Comparison of ENCODE assay signal across 28 mouse cellular contexts in the genomic region with DNA sequence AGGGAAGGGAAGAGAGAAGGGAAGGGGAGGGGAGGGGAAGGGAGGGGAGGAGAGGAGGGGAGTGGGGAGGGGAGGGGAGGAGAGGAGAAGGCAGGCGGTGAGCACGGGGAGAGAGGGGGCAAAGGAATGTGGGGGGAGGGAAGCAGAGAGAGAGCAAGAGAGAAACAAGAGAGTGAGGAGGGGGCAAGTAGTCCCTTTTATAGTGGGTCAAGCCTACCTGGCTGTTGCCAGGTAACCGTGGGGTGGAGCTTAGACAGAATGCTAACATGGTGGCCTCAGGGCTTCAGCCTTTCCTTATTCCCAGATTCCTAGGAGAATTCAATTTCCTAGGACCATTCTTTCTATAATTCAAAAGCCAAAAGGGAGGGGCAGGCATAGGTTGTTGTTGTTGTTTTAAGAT. TPM values are rescaled to one million over a fixed set of nuclear protein-coding genes. Genes with fewer than 3 reads are reported as not detected.
DNase-seq lines count a peak whose midpoint lies in the region; ATAC-seq and TF ChIP-seq lines count a peak whose summit lies in the region.
"Had no signal": no experiment of that assay in that cellular context is flagged by ENCODE, and none has a peak within 500 bp of the region (broad histone marks: within the 10 kb centered on the region; RNA-seq: fewer than 3 reads in every experiment).

No protein-coding gene starts in this region.

- ATAC-seq in hindbrain, embryonic 12.5 days (ENCODE audit: low FRiP score): no peak
- ATAC-seq: activated CD4-positive, CD25-positive, alpha-beta regulatory T cell, adult 4 months; CD4-positive, CD25-positive, alpha-beta regulatory T cell, adult 4 months; forebrain, embryonic 13.5 days; forebrain, embryonic 15.5 days; forebrain, postnatal 0 days; Patski had no signal

- no peaks in the 10 kb centered on the region for H3K36me3 ChIP-seq in ES-Bruce4 (ENCODE audit: control insufficient read depth, insufficient read depth, low read length, poor library complexity, severe bottlenecking)
- H3K36me3 ChIP-seq in heart, adult 2 months (ENCODE audit: control insufficient read depth, insufficient read depth, low read length): no peaks in the 10 kb centered on the region
- H3K36me3 ChIP-seq in hindbrain, embryonic 12.5 days: no peaks in the 10 kb centered on the region
- H3K36me3 ChIP-seq: embryonic facial prominence, embryonic 13.5 days; embryonic facial prominence, embryonic 15.5 days; forebrain, embryonic 15.5 days; G1E had no signal

- no peaks in the 10 kb centered on the region for H3K9me3 ChIP-seq in ES-Bruce4 (replicated peaks; ENCODE audit: control insufficient read depth, insufficient read depth, low read length, poor library complexity, severe bottlenecking)
- no peaks in the 10 kb centered on the region for H3K9me3 ChIP-seq in hindbrain, embryonic 12.5 days (replicated peaks)
- H3K9me3 ChIP-seq: embryonic facial prominence, embryonic 13.5 days; embryonic facial prominence, embryonic 15.5 days; forebrain, embryonic 13.5 days; forebrain, embryonic 15.5 days; G1E had no signal

- H3K4me1 ChIP-seq in ES-Bruce4 (ENCODE audit: control insufficient read depth, insufficient read depth, low read length): peaks cover 3% of the 10 kb centered on the region
- H3K4me1 ChIP-seq in embryonic fibroblast, embryonic 13.5 days (ENCODE audit: control insufficient read depth, insufficient read depth, low read length): no peaks in the 10 kb centered on the region
- no peaks in the 10 kb centered on the region for H3K4me1 ChIP-seq in heart, adult 2 months (ENCODE audit: control insufficient read depth, insufficient read depth, low read length)
- no peaks in the 10 kb centered on the region for H3K4me1 ChIP-seq in hindbrain, embryonic 12.5 days
- H3K4me1 ChIP-seq: embryonic facial prominence, embryonic 13.5 days; forebrain, embryonic 13.5 days; forebrain, embryonic 15.5 days had no signal

- H3K27me3 ChIP-seq in ES-Bruce4 (ENCODE audit: control insufficient read depth, insufficient read depth, low read length, poor library complexity, severe bottlenecking): no peaks in the 10 kb centered on the region
- H3K27me3 ChIP-seq in heart, adult 2 months (ENCODE audit: control insufficient read depth, insufficient read depth, low read length): no peaks in the 10 kb centered on the region; the same call in 1 of the 2 replicates
- H3K27me3 ChIP-seq in hindbrain, embryonic 12.5 days: no peaks in the 10 kb centered on the region
- H3K27me3 ChIP-seq: CH12.LX; embryonic facial prominence, embryonic 13.5 days; embryonic facial prominence, embryonic 15.5 days; forebrain, embryonic 13.5 days; forebrain, embryonic 15.5 days; Patski had no signal

- no peak overlapping the region for H3K4me2 ChIP-seq in hindbrain, embryonic 12.5 days (replicated peaks)
- H3K4me2 ChIP-seq: embryonic facial prominence, embryonic 13.5 days; embryonic facial prominence, embryonic 15.5 days; forebrain, embryonic 13.5 days; forebrain, embryonic 15.5 days had no signal

- no peaks in the 10 kb centered on the region for H3K79me2 ChIP-seq in heart, adult 2 months (replicated peaks; ENCODE audit: control insufficient read depth, insufficient read depth, low read length)

- intact Hi-C loops in left cerebral cortex, adult 2 months (cut with DNase I): no loop called here
- intact Hi-C loops in left cerebral cortex, postnatal 36 days (cut with DNase I): no loop called here
- intact Hi-C loops in heart, adult 2 months (cut with DNase I): no loop called here

- WGBS in heart, adult 2 months: 16% methylated on average over 2 of the region's 3 CpGs
- WGBS in hindbrain, embryonic 12.5 days: 16% methylated on average over 3 of the region's 3 CpGs

- no peak overlapping the region for H3K9ac ChIP-seq in ES-Bruce4 (ENCODE audit: low read depth, poor library complexity, severe bottlenecking)
- H3K9ac ChIP-seq in heart, adult 2 months (ENCODE audit: low read depth, low read length): no peak overlapping the region
- no peak overlapping the region for H3K9ac ChIP-seq in hindbrain, embryonic 12.5 days
- H3K9ac ChIP-seq: embryonic facial prominence, embryonic 13.5 days; embryonic facial prominence, embryonic 15.5 days; forebrain, embryonic 13.5 days; forebrain, embryonic 15.5 days; forebrain, postnatal 0 days had no signal

- no peak overlapping the region for H3K4me3 ChIP-seq in left cerebral cortex, adult 2 months
- H3K4me3 ChIP-seq in ES-Bruce4 (ENCODE audit: low read depth, low read length): no peak overlapping the region
- no peak overlapping the region for H3K4me3 ChIP-seq in embryonic fibroblast, embryonic 13.5 days (ENCODE audit: insufficient read depth, low read length)
- H3K4me3 ChIP-seq in heart, adult 2 months: no peak overlapping the region
- H3K4me3 ChIP-seq in hindbrain, embryonic 12.5 days: no peak overlapping the region
- H3K4me3 ChIP-seq: embryonic facial prominence, embryonic 13.5 days; embryonic facial prominence, embryonic 15.5 days; forebrain, embryonic 13.5 days; forebrain, embryonic 15.5 days had no signal

- DNase-seq in left cerebral cortex, adult 2 months (ENCODE audit: extremely low spot score in 1 of 2, low spot score in 2 of 2): no peak
- no peak for DNase-seq in left cerebral cortex, postnatal 36 days (ENCODE audit: low spot score in 2 of 2)
- peak; percentile 57 for DNase-seq in R1 (ENCODE audit: low read depth, low spot score)
- DNase-seq in heart, adult 2 months: no peak
- no peak for DNase-seq in gastrocnemius, postnatal 25 days
- DNase-seq: adrenal gland, adult 8-10 months; adrenal gland, postnatal 14 days; adrenal gland, postnatal 36 days; B cell, adult 2 months; cerebellum, adult 11-12 months; cerebellum, adult 2 months; cerebellum, adult 9-10 months; cerebellum, postnatal 10 days; cerebellum, postnatal 25 days; embryo, embryonic 11 days; forebrain, postnatal 0 days had no signal

- TF ChIP-seq CTCF in left cerebral cortex, adult 2 months (IDR thresholded peaks at IDR 0.05): no peak
- TF ChIP-seq CTCF in ES-Bruce4 (IDR thresholded peaks at IDR 0.05; ENCODE audit: low read depth, low read length): no peak
- TF ChIP-seq CTCF in embryonic fibroblast, embryonic 13.5 days (IDR thresholded peaks at IDR 0.05; ENCODE audit: borderline replicate concordance, insufficient read depth, low read length): no peak
- no peak for TF ChIP-seq CTCF in heart, adult 2 months (IDR thresholded peaks at IDR 0.05)

- TF ChIP-seq EP300 in ES-Bruce4 (IDR thresholded peaks at IDR 0.05; ENCODE audit: insufficient read depth, low read depth, low read length): peak; percentile 63
- no peak for TF ChIP-seq EP300 in heart, adult 2 months (IDR thresholded peaks at IDR 0.05; ENCODE audit: insufficient read depth, low read depth, low read length)

- peak overlapping the region; percentile 60 for H3K27ac ChIP-seq in left cerebral cortex, adult 2 months
- H3K27ac ChIP-seq in ES-Bruce4 (ENCODE audit: insufficient read depth, low read length): peak overlapping the region; percentile 75
- H3K27ac ChIP-seq in embryonic fibroblast, embryonic 13.5 days (ENCODE audit: insufficient read depth, low read length): peak overlapping the region; percentile 85; the same call in 1 of the 2 replicates
- no peak overlapping the region for H3K27ac ChIP-seq in heart, adult 2 months
- no peak overlapping the region for H3K27ac ChIP-seq in hindbrain, embryonic 12.5 days
- H3K27ac ChIP-seq: forebrain, embryonic 13.5 days; forebrain, embryonic 15.5 days had no signal

- TF ChIP-seq POLR2A in ES-Bruce4 (IDR thresholded peaks at IDR 0.05; ENCODE audit: insufficient read depth, low read length): no peak
- TF ChIP-seq POLR2A in embryonic fibroblast, embryonic 13.5 days (IDR thresholded peaks at IDR 0.05; ENCODE audit: low read depth, low read length): no peak
- TF ChIP-seq POLR2A in heart, adult 2 months (IDR thresholded peaks at IDR 0.05; ENCODE audit: insufficient read depth, low read depth, low read length): no peak

RNA-seq across cellular contexts. Expression of a gene that starts 22.3 kb away (rescaled TPM):
- 10 to 100 TPM; 27.5 to 28.2 TPM for total RNA-seq in left cerebral cortex, adult 2 months (2021)
- 10 to 100 TPM; 28.0 TPM for total RNA-seq in left cerebral cortex, postnatal 36 days (2021)
- 7.1 and 9.6 TPM in 2 replicates for polyA plus RNA-seq in ES-Bruce4 (2011; ENCODE audit: insufficient read depth, insufficient read length, low read depth, missing spikeins)
- polyA plus RNA-seq in embryonic fibroblast, embryonic 13.5 days (2011; ENCODE audit: insufficient read length, low read depth, missing spikeins): 0.40 and 1.1 TPM in 2 replicates
- total RNA-seq in heart, adult 2 months (2021): 1 to 10 TPM; 2.2 to 2.5 TPM
- polyA plus RNA-seq in heart, adult 2 months (2012; rRNA removed): 1.8 and 2.7 TPM in 2 replicates
- total RNA-seq in gastrocnemius, postnatal 25 days (2021): 1 to 10 TPM; 2.8 to 3.1 TPM
- 8.2 and 9.2 TPM in 2 replicates for polyA plus RNA-seq in hindbrain, embryonic 12.5 days (2016; fragmentation: Nextera tagmentation; extraction: Ambion mirVana)

Comparison
In these comparisons a context has a peak if more than half of its experiments do, and no peak if none do; other contexts are left out.
1. H3K27ac ChIP-seq: peak in left cerebral cortex, adult 2 months (single experiment), ES-Bruce4 (single experiment) and embryonic fibroblast, embryonic 13.5 days (single experiment); none in heart, adult 2 months (single experiment) and hindbrain, embryonic 12.5 days (single experiment).
2. RNA of a gene that starts 22.3 kb away (total RNA-seq): 27.5 to 28.2 TPM in left cerebral cortex, adult 2 months and 28.0 TPM in left cerebral cortex, postnatal 36 days; 2.8 to 3.1 TPM in gastrocnemius, postnatal 25 days and 2.2 to 2.5 TPM in heart, adult 2 months; every median in the first group is over 4 times any median in the second.